Mouse (Mus musculus) MEL (cell line): ENCODE measurements around the gene Maml3. TPM values are rescaled to one million over a fixed set of nuclear protein-coding genes. Genes with fewer than 3 reads are reported as not detected.

Experiments used
- DNase-seq: peaks from one replicate; pipeline ENCODE4 v3.0.0; 2011; ENCODE audit warnings: low read depth, low spot score
- H3K27ac ChIP-seq: 2 replicates; pipeline ENCODE4 v1.5.1; 2012; ENCODE audit warnings: low read depth, mild to moderate bottlenecking, control low read depth, low read length, moderate library complexity; ENCODE audit not compliant: control insufficient read depth
- H3K27me3 ChIP-seq, 2 experiments: fragments of 150-350 bp in 1 of 2; sonication (generic) in 1 of 2; 2 replicates each; pipeline ENCODE4 v1.6.1; 2012; ENCODE audit warnings: low read length in 2 of 2, mild to moderate bottlenecking in 2 of 2, improper control_type of control experiment in 1 of 2, moderate library complexity in 1 of 2; ENCODE audit not compliant: insufficient read depth in 2 of 2, control insufficient read depth in 1 of 2
- H3K36me3 ChIP-seq, 2 experiments: 2 replicates each; pipeline ENCODE4 v1.6.1; 2012 to 2014; ENCODE audit warnings: low read length in 2 of 2, improper control_type of control experiment in 1 of 2, inconsistent platforms in 1 of 2, mild to moderate bottlenecking in 1 of 2; ENCODE audit not compliant: insufficient read depth in 2 of 2, control insufficient read depth in 1 of 2
- H3K4me1 ChIP-seq, 2 experiments: fragments of 150-350 bp in 1 of 2; sonication (generic) in 1 of 2; 2 replicates each; pipeline ENCODE4 v1.6.1; 2012; ENCODE audit warnings: low read length in 2 of 2, improper control_type of control experiment in 1 of 2, mild to moderate bottlenecking in 1 of 2; ENCODE audit not compliant: insufficient read depth in 2 of 2, control insufficient read depth in 1 of 2
- H3K4me3 ChIP-seq, 2 experiments: fragments of 150-350 bp in 1 of 2; sonication (generic) in 1 of 2; 2 replicates each; pipeline ENCODE4 v1.5.1; 2012; ENCODE audit warnings: low read depth in 2 of 2, low read length in 2 of 2, mild to moderate bottlenecking in 2 of 2, moderate library complexity in 2 of 2, control low read depth in 1 of 2, improper control_type of control experiment in 1 of 2; ENCODE audit not compliant: control insufficient read depth in 1 of 2, insufficient read depth in 1 of 2
- H3K79me2 ChIP-seq: 2 replicates; pipeline ENCODE4 v1.6.1; 2012; ENCODE audit warnings: mild to moderate bottlenecking, low read length, moderate library complexity; ENCODE audit not compliant: control insufficient read depth, poor library complexity, insufficient read depth
- H3K9ac ChIP-seq: 2 replicates; pipeline ENCODE4 v1.6.1; 2012; ENCODE audit warnings: low read depth, mild to moderate bottlenecking, control low read depth, low read length, moderate library complexity; ENCODE audit not compliant: control insufficient read depth, poor library complexity, severe bottlenecking
- H3K9me3 ChIP-seq: fragments of 150-350 bp; sonication (generic); replicated peaks from 2 replicates; pipeline ENCODE4 v1.6.1; 2012; ENCODE audit warnings: mild to moderate bottlenecking, low read length, improper control_type of control experiment, moderate library complexity; ENCODE audit not compliant: insufficient read depth
- BHLHE40 ChIP-seq: IDR thresholded peaks from 2 replicates; pipeline ENCODE4 v1.6.1; 2012; ENCODE audit warnings: low read depth, mild to moderate bottlenecking, inconsistent platforms, low read length, improper control_type of control experiment, borderline replicate concordance
- CHD2 ChIP-seq: IDR thresholded peaks from 2 replicates; pipeline ENCODE4 v1.6.1; 2011; ENCODE audit warnings: low read length, improper control_type of control experiment
- CTCF ChIP-seq, 3 experiments: IDR thresholded peaks in 2 of 3; conservative IDR thresholded peaks in 1 of 3; 2 replicates each; pipeline ENCODE4 v1.5.1; 2011 to 2012; ENCODE audit warnings: low read length in 3 of 3, low read depth in 2 of 3, mild to moderate bottlenecking in 2 of 3, improper control_type of control experiment in 1 of 3, inconsistent platforms in 1 of 3, mixed read lengths in 1 of 3, moderate library complexity in 1 of 3; ENCODE audit not compliant: control insufficient read depth in 1 of 3, insufficient read depth in 1 of 3, poor library complexity in 1 of 3, severe bottlenecking in 1 of 3
- E2F4 ChIP-seq: IDR thresholded peaks from 2 replicates; pipeline ENCODE4 v1.6.1; 2011; ENCODE audit warnings: low read depth, low read length, improper control_type of control experiment, borderline replicate concordance
- ELF1 ChIP-seq: IDR thresholded peaks from 2 replicates; pipeline ENCODE4 v1.6.1; 2014; ENCODE audit warnings: low read depth, mild to moderate bottlenecking, inconsistent platforms, low read length, improper control_type of control experiment, moderate library complexity
- EP300 ChIP-seq, 2 experiments: IDR thresholded peaks; 2 replicates each; pipeline ENCODE4 v1.6.1; 2011; ENCODE audit warnings: improper control_type of control experiment in 2 of 2, low read length in 2 of 2, low read depth in 1 of 2, mild to moderate bottlenecking in 1 of 2
- ETS1 ChIP-seq: IDR thresholded peaks from 2 replicates; pipeline ENCODE4 v1.6.1; 2012; ENCODE audit warnings: low read depth, mild to moderate bottlenecking, inconsistent platforms, low read length, improper control_type of control experiment, moderate library complexity
- GABPA ChIP-seq: IDR thresholded peaks from 2 replicates; pipeline ENCODE4 v1.6.1; 2012; ENCODE audit warnings: low read depth, mild to moderate bottlenecking, inconsistent platforms, low read length, improper control_type of control experiment, moderate library complexity
- GATA1 ChIP-seq: IDR thresholded peaks from 2 replicates; pipeline ENCODE4 v1.6.1; 2011; ENCODE audit warnings: low read depth, low read length, improper control_type of control experiment
- HCFC1 ChIP-seq: IDR thresholded peaks from 2 replicates; pipeline ENCODE4 v1.6.1; 2012; ENCODE audit warnings: low read depth, mild to moderate bottlenecking, inconsistent platforms, low read length, improper control_type of control experiment, moderate library complexity
- KAT2A ChIP-seq: conservative IDR thresholded peaks from 2 replicates; pipeline ENCODE4 v1.6.1; 2012; ENCODE audit warnings: low read depth, low read length, improper control_type of control experiment, inconsistent platforms
- MAFK ChIP-seq: IDR thresholded peaks from 2 replicates; pipeline ENCODE4 v1.6.1; 2011; ENCODE audit warnings: low read depth, mild to moderate bottlenecking, low read length, improper control_type of control experiment, borderline replicate concordance
- MAX ChIP-seq: IDR thresholded peaks from 2 replicates; pipeline ENCODE4 v1.6.1; 2011; ENCODE audit warnings: low read length, improper control_type of control experiment
- MAZ ChIP-seq: IDR thresholded peaks from 2 replicates; pipeline ENCODE4 v1.6.1; 2012; ENCODE audit warnings: low read depth, mild to moderate bottlenecking, inconsistent platforms, low read length, improper control_type of control experiment
- MYB ChIP-seq: IDR thresholded peaks from 2 replicates; pipeline ENCODE4 v1.6.1; 2011; ENCODE audit warnings: mild to moderate bottlenecking, low read depth, low read length, improper control_type of control experiment
- NELFE ChIP-seq: IDR thresholded peaks from 2 replicates; pipeline ENCODE4 v1.6.1; 2011; ENCODE audit warnings: low read depth, low read length, improper control_type of control experiment
- NRF1 ChIP-seq: IDR thresholded peaks from 2 replicates; pipeline ENCODE4 v1.6.1; 2014; ENCODE audit warnings: low read depth, mild to moderate bottlenecking, inconsistent platforms, low read length, improper control_type of control experiment, moderate library complexity; ENCODE audit not compliant: poor library complexity, insufficient read depth, severe bottlenecking
- POLR2A ChIP-seq, 2 experiments: IDR thresholded peaks; 2 replicates each; pipeline ENCODE4 v1.6.1; 2011 to 2012; ENCODE audit warnings: low read length in 2 of 2, mild to moderate bottlenecking in 2 of 2, control low read depth in 1 of 2, improper control_type of control experiment in 1 of 2, low read depth in 1 of 2, moderate library complexity in 1 of 2; ENCODE audit not compliant: control insufficient read depth in 1 of 2, insufficient read depth in 1 of 2, poor library complexity in 1 of 2
- POLR2AphosphoS5 ChIP-seq: IDR thresholded peaks from 2 replicates; pipeline ENCODE4 v1.6.1; 2012; ENCODE audit warnings: low read depth, borderline replicate concordance, mild to moderate bottlenecking, inconsistent platforms, low read length, moderate library complexity, mixed read lengths
- RAD21 ChIP-seq: IDR thresholded peaks from 2 replicates; pipeline ENCODE4 v1.6.1; 2011; ENCODE audit warnings: mild to moderate bottlenecking, low read depth, low read length, improper control_type of control experiment
- RCOR1 ChIP-seq: IDR thresholded peaks from 2 replicates; pipeline ENCODE4 v1.6.1; 2012; ENCODE audit warnings: low read depth, mild to moderate bottlenecking, inconsistent platforms, low read length, improper control_type of control experiment
- TAL1 ChIP-seq: IDR thresholded peaks from 2 replicates; pipeline ENCODE4 v1.6.1; 2012; ENCODE audit warnings: mild to moderate bottlenecking, inconsistent platforms, low read length, moderate library complexity, mixed read lengths
- TCF12 ChIP-seq: IDR thresholded peaks from 2 replicates; pipeline ENCODE4 v1.6.1; 2014; ENCODE audit warnings: low read depth, mild to moderate bottlenecking, inconsistent platforms, low read length, improper control_type of control experiment, moderate library complexity
- USF1 ChIP-seq: IDR thresholded peaks from 2 replicates; pipeline ENCODE4 v1.6.1; 2014; ENCODE audit warnings: low read depth, mild to moderate bottlenecking, inconsistent platforms, low read length, improper control_type of control experiment, moderate library complexity
- USF2 ChIP-seq, 2 experiments: IDR thresholded peaks; 2 replicates each; pipeline ENCODE4 v1.6.1; 2011 to 2012; ENCODE audit warnings: improper control_type of control experiment in 2 of 2, low read length in 2 of 2, borderline replicate concordance in 1 of 2, inconsistent platforms in 1 of 2, low read depth in 1 of 2, mild to moderate bottlenecking in 1 of 2; ENCODE audit not compliant: insufficient read depth in 1 of 2
- polyA plus RNA-seq, 2 experiments: library from polyadenylated mRNA; stranded (reverse) in 1 of 2; unstranded in 1 of 2; fragments of >175 nt in 1 of 2; fragments of >200 nt in 1 of 2; gene quantifications; 2 replicates each; pipeline versions ENCODE4 v1.2.1 to v1.2.4; 2012; ENCODE audit warnings: low replicate concordance in 2 of 2, low read depth in 1 of 2; ENCODE audit not compliant: insufficient read length in 2 of 2, insufficient read depth in 1 of 2, missing spikeins in 1 of 2
- total RNA-seq: library from RNA; depleted of rRNA; stranded (reverse); fragments of 300-350 nt; gene quantifications from 2 replicates; pipeline ENCODE4 v1.2.3, GENCODE M21; 2012

Maml3 gene
- total and polyA plus RNA-seq, 3 experiments: 2.0 to 4.1 TPM; not detected in 1

- DNase-seq: peak; percentile 9
- no peaks in the 10 kb centered on the region for H3K79me2 ChIP-seq
- H3K9ac ChIP-seq: no peak overlapping the region
- H3K9me3 ChIP-seq: no peaks in the 10 kb centered on the region
- no peak overlapping the region for H3K4me3 ChIP-seq
- H3K27ac ChIP-seq: no peak overlapping the region
- H3K36me3 ChIP-seq: no peaks in the 10 kb centered on the region
- TF ChIP-seq E2F4 (no peak), CTCF (IDR thresholded peaks at IDR 0.05 in 2 of 3, conservative IDR thresholded peaks at IDR 0.05 in 1 of 3; ENCODE audit: control insufficient read depth in 1 of 3, insufficient read depth in 1 of 3, low read depth in 2 of 3, low read length in 3 of 3, poor library complexity in 1 of 3, severe bottlenecking in 1 of 3) (no peak), USF1 (no peak), POLR2AphosphoS5 (no peak), GATA1 (no peak), TAL1 (no peak), TCF12 (no peak), MAZ (no peak), NELFE (no peak), MYB (no peak), NRF1 (no peak), CHD2 (no peak), USF2 (IDR thresholded peaks at IDR 0.05; ENCODE audit: borderline replicate concordance in 1 of 2, insufficient read depth in 1 of 2, low read depth in 1 of 2, low read length in 2 of 2) (no peak), EP300 (IDR thresholded peaks at IDR 0.05; ENCODE audit: low read depth in 1 of 2, low read length in 2 of 2) (no peak), BHLHE40 (no peak), ELF1 (no peak), POLR2A (IDR thresholded peaks at IDR 0.05; ENCODE audit: control insufficient read depth in 1 of 2, insufficient read depth in 1 of 2, low read depth in 1 of 2, low read length in 2 of 2, poor library complexity in 1 of 2) (no peak), MAFK (no peak)
- TF ChIP-seq, all 39 proteins: peak for 0
- H3K4me1 ChIP-seq: no peaks in the 10 kb centered on the region
- no peaks in the 10 kb centered on the region for H3K27me3 ChIP-seq
Observed at GRCm38 (mm10) chr3:51924636-51925035, 180.2 kb downstream of the Maml3 start.

- H3K36me3 ChIP-seq: no peaks in the 10 kb centered on the region
- H3K9me3 ChIP-seq: no peaks in the 10 kb centered on the region
- DNase-seq: no peak
- no peak overlapping the region for H3K9ac ChIP-seq
- H3K79me2 ChIP-seq: no peaks in the 10 kb centered on the region
- H3K4me3 ChIP-seq: no peak overlapping the region
- H3K27me3 ChIP-seq: no peaks in the 10 kb centered on the region
- no peak overlapping the region for H3K27ac ChIP-seq
- TF ChIP-seq RAD21 (no peak), RCOR1 (no peak), MAX (no peak), KAT2A (no peak), ETS1 (no peak), E2F4 (no peak), GABPA (no peak), CHD2 (no peak), HCFC1 (no peak), GATA1 (no peak)
- no peaks in the 10 kb centered on the region for H3K4me1 ChIP-seq
Observed at GRCm38 (mm10) chr3:51923800-51924199, 181.1 kb downstream of the Maml3 start.
